Mouse (Mus musculus) limb, embryonic 15.5 days (tissue): ENCODE data around the gene Thap12. TPM values are rescaled to one million over a fixed set of nuclear protein-coding genes. Genes with fewer than 3 reads are reported as not detected.

Experiments used
- ATAC-seq: fragments of 200-750 bp; cut with Nextera tagmentation; 2 replicates; pipeline ENCODE4 v1.8.0; 2017; ENCODE audit warnings: low read depth, moderate TSS enrichment; ENCODE audit not compliant: insufficient number of reproducible peaks, low FRiP score, low TSS enrichment
- H3K27ac ChIP-seq: fragments of 300-500 bp; sonication (generic); 2 replicates; pipeline ENCODE4 v1.5.1; 2015; ENCODE audit warnings: moderate library complexity, mild to moderate bottlenecking, inconsistent platforms
- H3K27me3 ChIP-seq: fragments of 300-500 bp; sonication (generic); 2 replicates; pipeline ENCODE4 v1.6.1; 2015; ENCODE audit warnings: inconsistent platforms
- H3K36me3 ChIP-seq: fragments of 300-500 bp; sonication (generic); 2 replicates; pipeline ENCODE4 v1.6.1; 2015; ENCODE audit warnings: inconsistent platforms
- H3K4me1 ChIP-seq: fragments of 300-500 bp; sonication (generic); 2 replicates; pipeline ENCODE4 v1.6.1; 2015; ENCODE audit warnings: inconsistent platforms
- H3K4me2 ChIP-seq: fragments of 300-500 bp; sonication (generic); 2 replicates; pipeline ENCODE4 v1.6.1; 2015; ENCODE audit warnings: mild to moderate bottlenecking, inconsistent platforms
- H3K4me3 ChIP-seq: fragments of 300-500 bp; sonication (generic); 2 replicates; pipeline ENCODE4 v1.5.1; 2015; ENCODE audit warnings: mild to moderate bottlenecking, inconsistent platforms
- H3K9ac ChIP-seq: fragments of 300-500 bp; sonication (generic); 2 replicates; pipeline ENCODE4 v1.6.1; 2015; ENCODE audit warnings: inconsistent platforms
- H3K9me3 ChIP-seq: fragments of 300-500 bp; sonication (generic); 2 replicates; pipeline ENCODE4 v1.6.1; 2016; ENCODE audit warnings: inconsistent platforms
- WGBS: fragments of 180-500 bp; shearing (Covaris S2); methylation state at CpG from one replicate; pipeline ENCODE4 v1.1.7; 2015; 5-methylcytosine and 5-hydroxymethylcytosine counted together
- polyA plus RNA-seq: library from polyadenylated mRNA; unstranded; fragments of >200 nt; fragmentation: Nextera tagmentation; extraction: Ambion mirVana; gene quantifications from 2 replicates; pipeline ENCODE4 v1.2.1, GENCODE M21; 2015

Thap12 gene
- polyA plus RNA-seq, 1 experiment from 2014 or later: 57.0 TPM

GRCm38 (mm10) chr7:98677511-98677910 lies 25.4 kb upstream of the Thap12 start:
- Histone ChIP-seq H3K4me3 (no peak overlapping the region), H3K27ac (no peak overlapping the region), H3K4me2 (no peak overlapping the region), H3K9ac (no peak overlapping the region), H3K36me3 (no peaks in the 10 kb centered on the region), H3K9me3 (no peaks in the 10 kb centered on the region), H3K27me3 (no peaks in the 10 kb centered on the region), H3K4me1 (peaks cover 19% of the 10 kb centered on the region)
- ATAC-seq: no peak
- WGBS: 38% methylated on average over 2 of the region's 2 CpGs

GRCm38 (mm10) chr7:98678441-98678840 lies 24.5 kb upstream of the Thap12 start:
- H3K27ac ChIP-seq: no peak overlapping the region
- H3K4me2 ChIP-seq: no peak overlapping the region
- H3K4me1 ChIP-seq: peaks cover 15% of the 10 kb centered on the region; the same call in 1 of the 2 replicates
- ATAC-seq: no peak
- WGBS: 35% methylated on average over 7 of the region's 7 CpGs
- no peaks in the 10 kb centered on the region for H3K36me3 ChIP-seq
- H3K27me3 ChIP-seq: no peaks in the 10 kb centered on the region
- H3K4me3 ChIP-seq: no peak overlapping the region
- no peaks in the 10 kb centered on the region for H3K9me3 ChIP-seq
- H3K9ac ChIP-seq: no peak overlapping the region

GRCm38 (mm10) chr7:98680691-98681090 lies 22.2 kb upstream of the Thap12 start:
- no peaks in the 10 kb centered on the region for H3K36me3 ChIP-seq
- H3K27ac ChIP-seq: no peak overlapping the region
- H3K9ac ChIP-seq: no peak overlapping the region
- H3K27me3 ChIP-seq: no peaks in the 10 kb centered on the region
- no peak for ATAC-seq
- H3K4me2 ChIP-seq: no peak overlapping the region
- WGBS: 56% methylated on average over 2 of the region's 2 CpGs
- H3K4me3 ChIP-seq: no peak overlapping the region
- H3K4me1 ChIP-seq: peaks cover 21% of the 10 kb centered on the region
- H3K9me3 ChIP-seq: no peaks in the 10 kb centered on the region

- whole genome bisulfite sequencing: 90% methylated on average over 10 of the region's 10 CpGs
- peaks cover 25% of the 10 kb centered on the region for H3K4me1 ChIP-seq
- no peaks in the 10 kb centered on the region for H3K36me3 ChIP-seq
- H3K27ac ChIP-seq: no peak overlapping the region
- no peak overlapping the region for H3K4me3 ChIP-seq
- H3K27me3 ChIP-seq: no peaks in the 10 kb centered on the region
- no peak overlapping the region for H3K4me2 ChIP-seq
- ATAC-seq: no peak
- H3K9me3 ChIP-seq: no peaks in the 10 kb centered on the region
- no peak overlapping the region for H3K9ac ChIP-seq
Observed at GRCm38 (mm10) chr7:98682821-98683220, 20.1 kb upstream of the Thap12 start.

- 11% methylated on average over 13 of the region's 13 CpGs for WGBS
- Histone ChIP-seq H3K4me2 (peak overlapping the region; percentile 33), H3K4me3 (peak overlapping the region; percentile 19; the same call in 1 of the 2 replicates), H3K9ac (no peak overlapping the region), H3K9me3 (no peaks in the 10 kb centered on the region), H3K36me3 (no peaks in the 10 kb centered on the region), H3K27me3 (no peaks in the 10 kb centered on the region), H3K4me1 (peaks cover 30% of the 10 kb centered on the region), H3K27ac (peak overlapping the region; percentile 69)
- peak; percentile 87 for ATAC-seq
Observed at GRCm38 (mm10) chr7:98685895-98686294, 17.0 kb upstream of the Thap12 start.

GRCm38 (mm10) chr7:98690126-98690525 lies 12.8 kb upstream of the Thap12 start:
- Histone ChIP-seq H3K4me2 (no peak overlapping the region), H3K9me3 (no peaks in the 10 kb centered on the region), H3K27me3 (no peaks in the 10 kb centered on the region), H3K36me3 (no peaks in the 10 kb centered on the region), H3K4me1 (peaks cover 40% of the 10 kb centered on the region), H3K27ac (peak overlapping the region; percentile 50; the same call in 1 of the 2 replicates), H3K9ac (no peak overlapping the region), H3K4me3 (no peak overlapping the region)
- no peak for ATAC-seq
- WGBS: 66% methylated on average over 1 of the region's 1 CpGs

GRCm38 (mm10) chr7:98690831-98691230 lies 12.1 kb upstream of the Thap12 start:
- peaks cover 33% of the 10 kb centered on the region for H3K4me1 ChIP-seq
- peak overlapping the region; percentile 50; the same call in 1 of the 2 replicates for H3K27ac ChIP-seq
- H3K4me2 ChIP-seq: no peak overlapping the region
- 2% methylated on average over 3 of the region's 3 CpGs for WGBS
- no peaks in the 10 kb centered on the region for H3K9me3 ChIP-seq
- H3K36me3 ChIP-seq: no peaks in the 10 kb centered on the region
- ATAC-seq: peak; percentile 74
- H3K27me3 ChIP-seq: no peaks in the 10 kb centered on the region
- no peak overlapping the region for H3K4me3 ChIP-seq
- H3K9ac ChIP-seq: no peak overlapping the region

- Histone ChIP-seq H3K9me3 (no peaks in the 10 kb centered on the region), H3K27me3 (no peaks in the 10 kb centered on the region), H3K27ac (peak overlapping the region; percentile 61), H3K9ac (no peak overlapping the region), H3K4me3 (peak overlapping the region; percentile 4; the same call in 1 of the 2 replicates), H3K36me3 (no peaks in the 10 kb centered on the region), H3K4me1 (peaks cover 25% of the 10 kb centered on the region), H3K4me2 (peak overlapping the region; percentile 27)
- ATAC-seq: peak; percentile 66; the same call in 1 of the 2 replicates
- whole genome bisulfite sequencing: 27% methylated on average over 24 of the region's 24 CpGs
Observed at GRCm38 (mm10) chr7:98692761-98693546, 9.9 kb upstream of the Thap12 start.

GRCm38 (mm10) chr7:98694046-98694445 lies 8.9 kb upstream of the Thap12 start:
- Histone ChIP-seq H3K27ac (no peak overlapping the region), H3K36me3 (no peaks in the 10 kb centered on the region), H3K9me3 (no peaks in the 10 kb centered on the region), H3K27me3 (no peaks in the 10 kb centered on the region), H3K9ac (no peak overlapping the region), H3K4me3 (no peak overlapping the region), H3K4me1 (peaks cover 25% of the 10 kb centered on the region), H3K4me2 (no peak overlapping the region)
- ATAC-seq: no peak
- 76% methylated on average over 5 of the region's 5 CpGs for WGBS

- Histone ChIP-seq H3K4me3 (no peak overlapping the region), H3K9me3 (no peaks in the 10 kb centered on the region), H3K27ac (no peak overlapping the region), H3K9ac (no peak overlapping the region), H3K27me3 (no peaks in the 10 kb centered on the region), H3K4me1 (peaks cover 20% of the 10 kb centered on the region), H3K4me2 (no peak overlapping the region), H3K36me3 (no peaks in the 10 kb centered on the region)
- 9% methylated on average over 2 of the region's 2 CpGs for WGBS
- no peak for ATAC-seq
Observed at GRCm38 (mm10) chr7:98697496-98697895, 5.4 kb upstream of the Thap12 start.

GRCm38 (mm10) chr7:98698041-98698440 lies 4.9 kb upstream of the Thap12 start:
- ATAC-seq: no peak
- no peaks in the 10 kb centered on the region for H3K27me3 ChIP-seq
- H3K36me3 ChIP-seq: no peaks in the 10 kb centered on the region
- 63% methylated on average over 5 of the region's 5 CpGs for WGBS
- no peaks in the 10 kb centered on the region for H3K9me3 ChIP-seq
- H3K27ac ChIP-seq: 0 out of 2 replicates have a peak overlapping the region, but pooled peaks have one; percentile 6
- H3K4me1 ChIP-seq: peaks cover 14% of the 10 kb centered on the region
- H3K9ac ChIP-seq: no peak overlapping the region
- no peak overlapping the region for H3K4me3 ChIP-seq
- no peak overlapping the region for H3K4me2 ChIP-seq

- no peak overlapping the region for H3K4me3 ChIP-seq
- 83% methylated on average over 4 of the region's 4 CpGs for WGBS
- no peak for ATAC-seq
- peaks cover 10% of the 10 kb centered on the region for H3K4me1 ChIP-seq
- no peak overlapping the region for H3K4me2 ChIP-seq
- no peaks in the 10 kb centered on the region for H3K27me3 ChIP-seq
- no peaks in the 10 kb centered on the region for H3K9me3 ChIP-seq
- H3K36me3 ChIP-seq: no peaks in the 10 kb centered on the region
- H3K27ac ChIP-seq: no peak overlapping the region
- no peak overlapping the region for H3K9ac ChIP-seq
Observed at GRCm38 (mm10) chr7:98698590-98698989, 4.3 kb upstream of the Thap12 start.
